16 mouse cellular contexts compared by ENCODE assay signal in the genomic region with DNA sequence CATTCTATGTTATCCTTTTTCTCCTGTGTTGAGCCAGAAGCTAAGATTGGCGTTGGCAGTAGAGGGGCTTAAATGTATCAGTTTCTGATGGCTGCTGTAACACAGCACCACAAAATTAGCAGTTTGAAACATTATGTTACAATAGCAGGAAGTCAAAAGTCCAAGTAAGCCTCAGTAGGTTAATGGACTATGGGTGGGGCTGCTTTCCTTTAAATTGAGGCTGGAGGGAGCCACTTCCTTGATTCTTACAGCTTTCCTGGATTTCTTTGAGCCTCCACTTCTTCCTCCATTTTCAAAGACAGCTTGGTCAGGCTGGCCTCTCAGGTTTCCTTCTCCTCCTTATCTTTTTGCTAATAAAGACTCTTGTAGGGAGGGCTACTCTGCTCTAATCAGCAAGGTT.
DNase-seq lines count a peak whose midpoint lies in the region; ATAC-seq and TF ChIP-seq lines count a peak whose summit lies in the region.
"Had no signal": no experiment of that assay in that cellular context is flagged by ENCODE, and none has a peak within 500 bp of the region (broad histone marks: within the 10 kb centered on the region; RNA-seq: fewer than 3 reads in every experiment).

No protein-coding gene starts in this region.

- H3K4me2 ChIP-seq in kidney, embryonic 15.5 days = 0 out of 2 replicates have a peak overlapping the region, but pooled peaks have one; percentile 3
- H3K4me2 ChIP-seq in embryonic facial prominence, embryonic 13.5 days = peak overlapping the region; percentile 35
- H3K4me2 ChIP-seq in limb, embryonic 14.5 days (replicated peaks; ENCODE audit: low read depth, low read length, severe bottlenecking) = no peak overlapping the region
- H3K4me2 ChIP-seq in midbrain, postnatal 0 days (ENCODE audit: low read depth, low read length, poor library complexity, severe bottlenecking) = no peak overlapping the region
- H3K4me2 ChIP-seq: forebrain, embryonic 15.5 days; liver, embryonic 15.5 days had no signal

- H3K27me3 ChIP-seq in kidney, embryonic 15.5 days = no peaks in the 10 kb centered on the region
- H3K27me3 ChIP-seq in embryonic facial prominence, embryonic 13.5 days = no peaks in the 10 kb centered on the region
- no peaks in the 10 kb centered on the region for H3K27me3 ChIP-seq in limb, embryonic 14.5 days (ENCODE audit: control insufficient read depth, insufficient read depth, low read length)
- peaks cover 7% of the 10 kb centered on the region; the same call in 1 of the 2 replicates for H3K27me3 ChIP-seq in midbrain, postnatal 0 days (ENCODE audit: insufficient read depth, low read length)
- H3K27me3 ChIP-seq: CH12.LX; forebrain, embryonic 15.5 days; liver, embryonic 15.5 days; Patski had no signal

- 50% methylated on average over 1 of the region's 1 CpGs for WGBS in kidney, embryonic 15.5 days
- 32% methylated on average over 1 of the region's 1 CpGs for WGBS in embryonic facial prominence, embryonic 13.5 days
- WGBS in limb, embryonic 14.5 days = 50% methylated on average over 1 of the region's 1 CpGs
- WGBS in midbrain, postnatal 0 days = 90% methylated on average over 1 of the region's 1 CpGs

- no peak overlapping the region for H3K9ac ChIP-seq in kidney, embryonic 15.5 days
- H3K9ac ChIP-seq in embryonic facial prominence, embryonic 13.5 days = 0 out of 2 replicates have a peak overlapping the region, but pooled peaks have one; percentile 7
- H3K9ac ChIP-seq in limb, embryonic 14.5 days (ENCODE audit: low read depth, low read length, severe bottlenecking) = no peak overlapping the region
- H3K9ac ChIP-seq in midbrain, postnatal 0 days (replicated peaks; ENCODE audit: low read length, poor library complexity, severe bottlenecking) = no peak overlapping the region
- H3K9ac ChIP-seq: forebrain, embryonic 15.5 days; liver, embryonic 15.5 days had no signal

- ATAC-seq in kidney, embryonic 15.5 days (replicated peaks; ENCODE audit: low FRiP score) = no peak
- no peak for ATAC-seq in embryonic facial prominence, embryonic 13.5 days (ENCODE audit: insufficient number of reproducible peaks, insufficient read depth, low FRiP score, low TSS enrichment, low read depth)
- no peak for ATAC-seq in limb, embryonic 14.5 days (ENCODE audit: low FRiP score, low read depth)
- ATAC-seq in midbrain, postnatal 0 days (ENCODE audit: low FRiP score) = no peak
- ATAC-seq: forebrain, embryonic 15.5 days; Patski had no signal

- peak overlapping the region; percentile 85 for H3K27ac ChIP-seq in kidney, embryonic 15.5 days
- peak overlapping the region; percentile 80 for H3K27ac ChIP-seq in embryonic facial prominence, embryonic 13.5 days
- peak overlapping the region; percentile 51 for H3K27ac ChIP-seq in embryonic fibroblast, embryonic 13.5 days (ENCODE audit: insufficient read depth, low read length)
- H3K27ac ChIP-seq in limb, embryonic 14.5 days (replicated peaks; ENCODE audit: low read depth, low read length) = peak overlapping the region; percentile 35; the same call in 1 of the 2 replicates
- no peak overlapping the region for H3K27ac ChIP-seq in midbrain, postnatal 0 days (ENCODE audit: low read depth, low read length)
- H3K27ac ChIP-seq: forebrain, embryonic 15.5 days; hindbrain, embryonic 10.5 days; liver, embryonic 15.5 days had no signal

- no peak for DNase-seq in kidney, postnatal 10 days
- no peak for DNase-seq in limb, embryonic 14.5 days (ENCODE audit: low spot score)
- no peak for DNase-seq in adrenal gland, postnatal 14 days
- DNase-seq in midbrain, postnatal 0 days (ENCODE audit: low spot score) = no peak
- DNase-seq: cerebellum, postnatal 10 days; right cerebral cortex, postnatal 14 days; thymus, postnatal 4 days had no signal

- H3K36me3 ChIP-seq in kidney, embryonic 15.5 days = 0 out of 2 replicates have a peak, but pooled peaks cover 2% of the 10 kb centered on the region
- H3K36me3 ChIP-seq in embryonic facial prominence, embryonic 13.5 days = peaks cover 8% of the 10 kb centered on the region
- peaks cover 30% of the 10 kb centered on the region for H3K36me3 ChIP-seq in limb, embryonic 14.5 days (ENCODE audit: control insufficient read depth, insufficient read depth, low read length)
- H3K36me3 ChIP-seq in midbrain, postnatal 0 days (ENCODE audit: insufficient read depth, low read length) = no peaks in the 10 kb centered on the region
- H3K36me3 ChIP-seq: forebrain, embryonic 15.5 days; hindbrain, embryonic 10.5 days; liver, embryonic 15.5 days had no signal

- TF ChIP-seq POLR2A in embryonic fibroblast, embryonic 13.5 days (IDR thresholded peaks at IDR 0.05; ENCODE audit: low read depth, low read length) = no peak
- no peak for TF ChIP-seq POLR2A in limb, embryonic 14.5 days (IDR thresholded peaks at IDR 0.05; ENCODE audit: borderline replicate concordance, extremely low read depth, insufficient read depth, insufficient read length)

- no peaks in the 10 kb centered on the region for H3K9me3 ChIP-seq in kidney, embryonic 15.5 days (replicated peaks)
- no peaks in the 10 kb centered on the region for H3K9me3 ChIP-seq in embryonic facial prominence, embryonic 13.5 days
- H3K9me3 ChIP-seq in limb, embryonic 14.5 days (ENCODE audit: control insufficient read depth, low read length) = no peaks in the 10 kb centered on the region
- no peaks in the 10 kb centered on the region for H3K9me3 ChIP-seq in midbrain, postnatal 0 days (ENCODE audit: low read length)
- H3K9me3 ChIP-seq: forebrain, embryonic 15.5 days; hindbrain, embryonic 10.5 days; liver, embryonic 15.5 days had no signal

- H3K4me3 ChIP-seq in kidney, embryonic 15.5 days (replicated peaks) = no peak overlapping the region
- H3K4me3 ChIP-seq in embryonic facial prominence, embryonic 13.5 days = no peak overlapping the region
- H3K4me3 ChIP-seq in embryonic fibroblast, embryonic 13.5 days (ENCODE audit: insufficient read depth, low read length) = no peak overlapping the region
- H3K4me3 ChIP-seq in limb, embryonic 14.5 days (replicated peaks; ENCODE audit: low read length) = no peak overlapping the region
- no peak overlapping the region for H3K4me3 ChIP-seq in midbrain, postnatal 0 days (ENCODE audit: low read depth, low read length)
- H3K4me3 ChIP-seq: forebrain, embryonic 15.5 days; hindbrain, embryonic 10.5 days; liver, embryonic 15.5 days; myocyte had no signal

- peaks cover 73% of the 10 kb centered on the region for H3K4me1 ChIP-seq in kidney, embryonic 15.5 days
- peaks cover 71% of the 10 kb centered on the region for H3K4me1 ChIP-seq in embryonic facial prominence, embryonic 13.5 days
- peaks cover 30% of the 10 kb centered on the region for H3K4me1 ChIP-seq in embryonic fibroblast, embryonic 13.5 days (ENCODE audit: control insufficient read depth, insufficient read depth, low read length)
- H3K4me1 ChIP-seq in limb, embryonic 14.5 days (ENCODE audit: control insufficient read depth, insufficient read depth, low read length) = peaks cover 63% of the 10 kb centered on the region
- H3K4me1 ChIP-seq in midbrain, postnatal 0 days (ENCODE audit: insufficient read depth, low read length) = peaks cover 5% of the 10 kb centered on the region

- no peak for TF ChIP-seq CTCF in embryonic fibroblast, embryonic 13.5 days (IDR thresholded peaks at IDR 0.05; ENCODE audit: borderline replicate concordance, insufficient read depth, low read length)
- no peak for TF ChIP-seq CTCF in midbrain, postnatal 0 days (IDR thresholded peaks at IDR 0.05)

Comparison
In these comparisons a context has a peak if more than half of its experiments do, and no peak if none do; other contexts are left out.
1. H3K4me2 ChIP-seq: peak in kidney, embryonic 15.5 days (single experiment) and embryonic facial prominence, embryonic 13.5 days (single experiment); none in limb, embryonic 14.5 days (single experiment) and midbrain, postnatal 0 days (single experiment).